Mouse (Mus musculus) MN1 (cell line): Measurements from ENCODE around the gene Arhgap19.

Experiments used
- DNase-seq: peaks from one replicate; pipeline ENCODE4 v3.0.0-alpha.2; 2016; ENCODE audit warnings: low spot score

Gene Arhgap19

DNA sequence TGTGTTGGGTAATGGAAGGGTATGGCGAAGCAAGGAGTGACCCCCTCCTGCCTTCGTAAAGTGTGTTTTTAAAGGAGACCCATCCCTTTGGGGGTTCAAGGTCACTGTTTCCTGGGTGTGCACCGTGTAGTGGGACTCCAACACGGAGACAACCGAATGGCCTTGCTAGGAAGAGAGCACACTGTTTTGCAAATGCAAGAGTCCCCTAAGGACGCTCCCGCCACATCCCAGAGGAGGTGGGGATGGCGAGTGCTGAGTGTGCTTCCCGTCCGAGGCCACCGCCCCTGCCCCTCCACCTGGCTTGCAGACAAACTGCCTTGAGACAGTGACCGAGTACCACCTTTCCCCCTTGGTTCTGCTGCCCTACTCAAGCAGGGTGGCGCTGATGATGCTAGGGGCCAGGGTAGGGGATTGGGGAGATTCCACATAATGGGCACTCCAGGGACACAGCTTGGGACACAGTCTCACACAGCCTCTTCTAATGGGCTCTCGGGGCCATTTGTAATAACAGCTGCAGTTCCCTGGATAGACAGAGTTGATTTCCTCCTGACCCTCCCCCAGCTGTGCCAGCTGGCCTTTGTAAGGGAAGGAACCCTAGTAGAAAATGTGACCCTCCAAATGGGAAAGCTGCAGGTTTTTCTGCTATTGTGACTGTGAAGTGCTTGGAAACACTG is 30.0 kb upstream of the Arhgap19 start:
- no peak for DNase-seq

DNA sequence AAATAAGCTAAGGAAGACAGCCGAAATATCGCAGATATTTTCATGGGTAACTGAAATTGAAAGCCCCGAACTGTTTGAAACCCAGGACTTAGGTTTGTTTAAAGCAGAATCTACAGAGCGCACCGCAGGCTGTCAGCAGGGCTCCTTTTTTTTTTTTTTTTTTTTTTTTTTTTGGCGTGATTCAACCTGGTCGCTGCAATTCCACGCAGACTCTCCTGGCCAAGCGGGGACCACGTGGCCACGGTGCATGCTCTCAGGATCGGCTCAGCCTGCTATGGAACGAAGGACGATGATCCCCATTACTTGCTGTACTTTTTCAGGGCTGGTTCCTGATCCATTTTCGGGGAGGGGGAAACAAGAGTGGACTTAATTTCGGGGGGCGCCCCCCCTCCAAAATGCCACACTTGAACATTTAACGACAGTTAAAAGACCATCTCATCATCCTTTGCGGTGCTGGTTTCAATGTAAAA is 29.3 kb upstream of the Arhgap19 start:
- peak; percentile 74 for DNase-seq

DNA sequence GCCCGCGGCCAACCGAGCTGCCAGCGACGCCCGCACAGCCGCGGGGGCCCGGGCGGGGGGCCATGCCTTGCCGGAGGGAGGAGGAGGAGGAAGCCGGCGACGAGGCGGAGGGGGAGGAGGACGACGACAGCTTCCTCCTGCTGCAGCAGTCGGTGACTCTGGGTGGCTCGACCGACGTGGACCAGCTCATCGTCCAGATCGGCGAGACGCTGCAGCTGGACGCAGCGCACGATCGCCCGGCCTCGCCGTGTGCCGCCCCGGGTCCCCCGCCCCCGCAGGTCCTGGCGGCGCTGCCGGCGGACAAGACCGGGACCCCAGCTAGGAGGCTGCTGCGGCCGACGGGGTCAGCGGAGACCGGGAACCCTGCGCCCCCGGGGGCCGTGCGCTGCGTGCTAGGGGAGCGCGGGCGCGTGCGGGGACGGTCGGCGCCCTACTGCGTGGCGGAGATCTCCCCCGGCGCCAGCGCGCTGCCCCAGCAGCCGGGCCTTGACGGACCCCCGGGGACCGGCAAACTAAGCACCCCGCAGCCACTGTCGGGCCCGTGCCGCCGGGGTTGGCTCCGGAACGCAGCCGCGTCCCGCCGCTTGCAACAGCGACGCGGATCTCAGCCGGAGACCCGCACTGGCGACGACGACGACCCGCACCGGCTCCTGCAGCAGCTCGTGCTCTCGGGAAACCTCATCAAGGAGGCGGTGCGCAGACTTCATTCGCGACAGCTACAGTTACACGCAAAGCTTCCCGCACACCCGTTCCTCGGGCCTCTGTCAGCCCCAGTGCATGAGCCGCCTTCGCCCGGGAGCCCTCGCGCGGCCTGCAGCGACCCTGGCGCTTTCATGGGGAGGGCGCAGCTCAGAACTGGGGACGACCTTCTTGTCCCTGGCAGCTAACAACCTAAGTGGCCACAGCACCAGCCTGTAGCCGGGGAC is 28.5 kb upstream of the Arhgap19 start:
- DNase-seq: peak; percentile 52

DNA sequence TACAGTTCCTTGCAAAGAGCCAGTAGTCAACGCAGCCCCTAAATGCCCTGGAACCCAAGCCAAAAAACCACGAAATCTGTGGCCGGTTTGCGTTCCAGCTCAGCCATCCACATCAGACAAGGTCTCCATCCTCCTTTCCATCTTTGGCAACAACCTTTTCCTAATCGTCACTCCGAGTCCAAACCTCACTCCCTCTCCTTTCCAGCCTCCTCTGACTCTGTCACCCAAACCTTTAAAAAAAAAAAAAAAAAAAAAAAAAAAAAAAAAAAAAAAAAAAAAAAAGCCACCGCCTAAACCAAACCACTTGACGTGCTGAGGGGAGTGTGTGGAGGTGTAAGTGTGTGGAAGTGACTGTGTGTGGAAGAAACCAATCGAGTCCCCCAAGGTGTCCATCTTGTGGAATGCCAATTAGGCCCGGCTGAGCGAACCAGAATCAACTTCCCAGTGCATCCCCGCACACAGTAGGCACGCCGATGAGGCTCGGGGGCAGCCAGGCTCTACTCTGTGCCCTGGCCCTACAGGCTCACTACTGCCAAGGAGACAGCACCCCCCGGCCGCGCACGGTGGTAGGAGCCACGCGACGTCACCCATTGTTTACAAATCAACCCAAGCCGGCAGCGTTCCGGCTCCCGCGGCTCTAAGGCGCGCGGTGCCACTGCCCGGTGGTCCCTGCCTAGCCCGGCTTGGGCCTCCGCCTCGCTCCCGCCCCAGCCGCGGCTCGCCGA is 27.7 kb upstream of the Arhgap19 start, which contains the start of gene Frat1:
Frat1 (plus strand) TSS at position 590 of the 725 bp plus-strand sequence.
- DNase-seq: peak; percentile 85

- DNase-seq: no peak
Measured at GRCm38 (mm10) chr19:41828941-41829340, 27.1 kb upstream of the Arhgap19 start.

GRCm38 (mm10) chr19:41826529-41826928 is 24.7 kb upstream of the Arhgap19 start:
- DNase-seq: no peak

DNA sequence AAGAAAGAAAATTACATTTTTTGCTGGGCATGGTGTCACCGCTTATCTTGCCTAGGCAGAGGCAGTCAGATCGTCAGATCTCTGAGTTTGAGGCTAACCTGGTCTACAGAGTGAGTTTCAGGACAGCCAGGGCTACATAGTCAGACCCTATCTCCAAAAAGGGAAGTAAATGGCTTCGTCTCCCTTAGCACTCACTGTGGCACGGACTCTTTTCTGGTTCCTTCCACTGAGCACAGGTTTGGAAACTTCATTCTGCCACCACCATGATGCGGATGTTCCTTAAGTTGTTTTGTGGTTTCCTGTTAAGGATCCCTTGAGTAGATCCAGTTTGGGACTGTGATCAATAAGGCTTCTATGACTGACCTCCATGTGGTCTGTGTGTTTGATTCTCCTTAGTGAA is 23.1 kb upstream of the Arhgap19 start:
- no peak for DNase-seq

GRCm38 (mm10) chr19:41822589-41822988 is 20.7 kb upstream of the Arhgap19 start:
- DNase-seq: no peak

DNA sequence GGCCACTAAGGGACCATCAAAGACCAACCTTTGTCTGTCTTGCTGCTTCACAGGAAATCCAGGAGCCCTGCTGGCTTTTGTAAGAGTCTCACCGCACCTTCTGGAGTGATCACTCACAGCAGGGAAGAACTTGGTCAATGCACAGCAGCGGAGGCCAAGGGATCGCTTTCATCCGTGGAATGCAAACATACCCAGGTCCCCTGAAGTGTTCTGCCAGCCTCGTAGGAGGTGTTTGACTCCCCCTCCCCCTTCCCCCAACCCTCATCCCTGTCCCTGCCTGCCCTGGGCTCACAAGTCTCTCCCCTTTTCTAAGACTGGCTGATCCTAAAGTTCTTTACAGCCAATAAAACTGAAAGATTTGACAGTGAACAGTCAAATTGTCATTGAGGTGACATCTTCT is 19.6 kb upstream of the Arhgap19 start:
- DNase-seq: no peak

GRCm38 (mm10) chr19:41818749-41819148 is 16.9 kb upstream of the Arhgap19 start:
- DNase-seq: no peak

GRCm38 (mm10) chr19:41817325-41817724 is 15.5 kb upstream of the Arhgap19 start:
- peak; percentile 54 for DNase-seq

- peak; percentile 36 for DNase-seq
Measured at GRCm38 (mm10) chr19:41816915-41817314, 15.1 kb upstream of the Arhgap19 start.

DNA sequence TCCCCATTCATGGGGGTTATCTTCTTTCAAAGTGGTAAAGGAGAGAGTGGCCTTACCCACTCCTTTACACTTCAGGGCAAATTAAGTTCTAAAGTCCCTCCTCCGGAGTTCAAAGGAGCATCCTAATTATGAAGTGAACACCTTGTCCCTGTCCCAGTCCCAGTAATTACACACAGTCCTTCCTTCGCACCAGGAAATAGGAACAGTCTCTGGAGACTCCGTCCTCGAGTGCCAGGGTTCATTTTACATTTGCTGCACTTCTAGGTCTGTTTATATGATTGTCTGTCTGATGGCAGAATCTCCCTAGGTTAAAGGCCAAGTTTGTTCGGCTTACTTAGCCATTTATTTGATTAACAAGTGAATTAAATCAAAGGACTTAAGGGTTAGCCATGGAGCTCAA is 14.6 kb upstream of the Arhgap19 start:
- DNase-seq: no peak

- DNase-seq: no peak
Measured at GRCm38 (mm10) chr19:41813374-41813773, 11.5 kb upstream of the Arhgap19 start.

- no peak for DNase-seq
Measured at GRCm38 (mm10) chr19:41812525-41812924, 10.7 kb upstream of the Arhgap19 start.

DNA sequence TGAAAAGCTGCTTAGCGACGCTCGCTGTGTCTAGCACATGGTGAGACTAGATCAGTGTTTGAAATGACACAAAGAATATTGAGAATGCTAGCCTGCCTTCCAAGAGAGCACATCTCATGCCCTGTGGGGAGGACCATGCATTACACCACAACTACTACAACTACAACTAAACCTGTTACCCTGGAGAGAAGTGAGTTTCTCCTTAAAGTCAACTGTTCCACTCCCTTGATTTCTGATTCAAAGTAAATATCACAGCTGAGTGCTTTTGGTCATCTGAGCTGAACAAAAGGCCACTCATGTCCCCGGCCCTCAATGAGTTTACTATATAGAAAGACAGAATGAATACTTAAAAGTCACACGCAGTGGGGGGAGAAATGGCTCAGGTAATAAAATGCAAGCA is 8.2 kb upstream of the Arhgap19 start:
- DNase-seq: no peak

DNA sequence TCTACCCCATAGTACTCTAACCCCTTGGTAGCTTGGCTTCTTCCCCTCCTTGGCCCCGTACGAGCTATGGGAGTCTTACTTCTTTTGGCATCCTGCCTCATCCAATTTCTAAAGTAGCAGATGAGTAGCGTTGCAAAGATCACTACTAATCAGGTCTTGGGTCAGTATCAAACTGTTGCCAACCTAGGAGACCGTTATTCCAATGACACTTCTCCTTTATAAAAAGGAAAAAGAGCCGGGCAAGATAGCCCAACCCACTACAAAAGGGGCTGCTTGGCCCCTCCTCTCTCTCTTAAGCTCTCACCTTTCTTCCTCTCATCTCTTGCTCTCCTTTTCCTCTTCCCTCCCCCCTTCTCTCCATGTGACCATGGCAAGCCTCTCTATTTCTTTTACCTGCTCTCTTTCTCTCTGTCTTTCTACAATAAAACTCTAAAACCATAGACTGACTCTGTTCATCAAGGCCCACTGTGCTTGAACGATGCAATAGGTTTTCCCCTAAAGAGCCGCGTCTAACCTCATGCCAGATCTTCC is 6.3 kb upstream of the Arhgap19 start:
- no peak for DNase-seq

GRCm38 (mm10) chr19:41807497-41807896 is 5.7 kb upstream of the Arhgap19 start:
- DNase-seq: no peak

DNA sequence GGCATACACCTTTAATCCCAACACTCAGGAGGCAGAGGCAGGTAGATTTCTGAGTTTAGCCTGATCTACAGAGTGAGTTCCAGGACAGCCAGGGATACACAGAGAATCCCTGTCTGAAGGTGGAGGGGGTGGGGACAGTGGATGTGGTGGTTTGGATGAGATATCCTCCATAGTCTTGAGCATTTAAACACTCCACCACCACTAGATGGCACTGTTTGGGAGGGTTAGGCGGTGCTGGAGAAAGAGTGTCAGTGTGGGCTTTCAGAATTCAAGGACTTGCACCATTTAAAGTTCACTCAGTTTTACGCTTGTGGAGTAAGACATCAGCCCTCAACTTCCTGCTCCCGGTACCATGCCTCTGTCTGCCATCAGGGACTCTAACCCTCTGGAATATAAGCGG is 4.0 kb upstream of the Arhgap19 start:
- DNase-seq: no peak

DNA sequence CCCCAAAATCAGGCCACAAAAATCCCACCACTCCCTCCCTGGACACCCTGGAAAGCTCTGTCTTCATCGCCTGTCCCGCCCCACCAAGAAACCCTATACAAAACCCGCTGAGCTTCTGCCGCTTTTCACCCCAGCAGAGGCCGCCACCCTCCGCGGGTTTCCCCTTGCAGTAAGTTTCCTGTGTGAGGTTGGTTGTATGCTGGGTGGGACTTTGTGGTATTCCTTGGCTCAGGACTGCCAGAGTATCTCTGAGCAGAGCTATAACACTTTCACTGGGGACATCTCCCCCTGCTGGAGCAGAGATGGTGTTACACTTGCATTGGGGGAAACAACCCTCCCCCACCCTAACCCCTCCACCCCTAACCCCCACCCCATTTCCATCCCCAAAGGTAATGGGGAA is 1.5 kb upstream of the Arhgap19 start:
- no peak for DNase-seq

DNA sequence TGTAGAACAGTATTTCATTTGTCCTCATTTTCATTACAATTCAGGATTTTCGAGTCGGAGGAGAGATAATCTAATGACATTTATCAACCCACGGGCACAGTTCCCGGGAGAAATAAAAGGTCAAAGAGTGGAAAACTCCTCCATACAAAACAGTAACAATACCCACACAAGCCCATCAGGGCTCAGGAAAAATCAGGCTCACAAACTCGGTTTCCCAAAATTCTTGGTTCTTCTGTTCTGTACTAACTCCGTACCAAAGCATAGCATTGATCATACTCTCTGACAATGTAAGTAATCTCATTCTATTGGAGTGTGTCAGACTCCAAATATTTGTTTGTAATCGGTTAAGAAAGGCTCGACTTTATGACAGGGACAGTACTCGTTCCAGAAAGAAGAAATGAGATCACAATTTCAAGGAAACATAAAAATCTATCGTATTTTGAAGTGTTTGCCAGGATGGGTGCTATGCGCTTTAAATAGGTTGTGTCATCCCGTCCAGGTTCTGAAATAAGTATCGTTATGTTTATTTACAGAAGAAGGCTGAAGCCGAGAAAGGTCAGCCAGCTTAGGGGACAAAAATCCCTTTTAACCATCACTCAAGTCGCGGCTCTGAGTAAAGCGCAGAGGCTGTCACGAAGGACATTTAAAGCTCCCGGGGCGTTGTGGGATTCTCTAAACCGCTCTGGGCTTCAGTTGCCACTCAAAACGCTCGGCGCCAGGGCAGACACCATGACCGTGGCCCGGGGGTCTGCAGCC is 683 bp downstream of the Arhgap19 start:
- DNase-seq: no peak
